Mouse (Mus musculus): ENCODE results near the gene Angptl2. TPM values are rescaled to one million over a fixed set of nuclear protein-coding genes. Genes with fewer than 3 reads are reported as not detected.

The Angptl2 gene
- polyA plus RNA-seq, 1 experiment from 2014 or later: 18.1 TPM

DNA sequence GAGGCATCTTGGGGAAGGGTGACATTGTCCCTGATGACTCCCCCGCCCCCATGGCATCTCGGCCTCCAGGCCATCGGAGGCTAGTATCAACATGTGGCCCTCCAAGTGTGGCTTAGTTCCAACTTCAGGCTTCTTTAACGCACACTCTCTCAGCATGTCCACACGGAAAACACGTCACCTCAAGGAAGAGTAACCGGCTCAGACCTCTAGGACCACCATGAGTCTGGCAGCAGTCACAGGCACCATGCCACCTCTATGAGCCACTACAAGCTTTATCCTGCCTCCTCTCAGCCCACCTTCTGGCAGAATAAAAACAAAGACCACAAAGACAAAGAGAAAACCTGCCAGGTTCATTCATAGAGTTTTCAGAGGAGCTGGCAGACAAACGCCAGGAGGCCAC is 74.6 kb downstream of the Angptl2 start:
- no peaks in the 10 kb centered on the region for H3K9me3 ChIP-seq
- H3K27me3 ChIP-seq: no peaks in the 10 kb centered on the region
- 0 out of 2 replicates have a peak, but pooled peaks cover 16% of the 10 kb centered on the region for H3K36me3 ChIP-seq (replicated peaks)
- H3K4me1 ChIP-seq: no peaks in the 10 kb centered on the region
- H3K4me3 ChIP-seq (replicated peaks): no peak overlapping the region
- no peak overlapping the region for H3K27ac ChIP-seq
- no peak for ATAC-seq (ENCODE audit: low FRiP score)
- no peak overlapping the region for H3K9ac ChIP-seq
- 92% methylated on average over 8 of the region's 8 CpGs for WGBS
- H3K4me2 ChIP-seq: no peak overlapping the region

DNA sequence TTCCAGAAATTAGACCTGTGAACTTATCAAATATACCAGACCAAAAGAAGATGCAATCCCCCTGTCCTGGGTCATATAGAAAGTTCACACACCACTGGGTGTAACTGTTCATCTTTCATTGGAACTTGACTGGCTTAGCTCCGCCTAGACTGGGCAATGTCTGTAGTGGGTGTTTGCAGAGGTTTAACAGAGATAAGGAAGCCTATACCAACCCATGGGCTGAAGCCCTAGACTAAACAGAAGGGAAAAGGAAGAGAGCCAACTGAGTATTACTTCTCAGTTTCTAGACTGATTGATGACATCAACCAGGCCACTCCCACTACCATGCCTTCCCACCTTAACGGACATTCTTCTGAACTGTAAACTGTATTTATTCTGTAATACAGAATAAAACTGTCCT is 76.2 kb downstream of the Angptl2 start:
- Histone ChIP-seq H3K9ac (no peak overlapping the region), H3K4me1 (no peaks in the 10 kb centered on the region), H3K4me2 (no peak overlapping the region), H3K27me3 (no peaks in the 10 kb centered on the region), H3K4me3 (replicated peaks) (no peak overlapping the region), H3K9me3 (no peaks in the 10 kb centered on the region), H3K36me3 (replicated peaks) (0 out of 2 replicates have a peak, but pooled peaks cover 17% of the 10 kb centered on the region), H3K27ac (no peak overlapping the region)
- WGBS: 88% methylated on average over 2 of the region's 2 CpGs
- no peak for ATAC-seq (ENCODE audit: low FRiP score)

DNA sequence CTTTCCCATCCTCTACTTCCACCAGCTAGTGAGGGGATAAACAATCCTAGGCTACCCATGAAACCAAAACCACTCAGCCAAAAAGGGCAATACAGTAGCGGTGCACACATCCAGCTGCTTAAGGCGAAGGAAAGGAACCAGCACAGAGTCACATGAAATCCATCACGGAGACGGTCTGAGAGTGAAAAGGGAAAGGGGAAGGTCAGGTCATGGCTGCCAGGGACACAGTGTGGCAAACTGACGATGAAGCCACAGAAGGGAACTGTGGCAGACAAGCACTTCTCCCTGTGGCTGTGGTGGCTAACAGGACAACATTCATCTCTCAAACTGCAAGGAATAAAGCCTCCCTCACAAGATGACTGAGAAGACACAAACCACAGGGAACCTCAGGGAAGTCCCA is 79.2 kb downstream of the Angptl2 start:
- 93% methylated on average over 5 of the region's 5 CpGs for WGBS
- H3K4me3 ChIP-seq (replicated peaks): no peak overlapping the region
- no peak for ATAC-seq (ENCODE audit: low FRiP score)

More for the DNA sequence above, 79.2 kb downstream of the Angptl2 start:
- Histone ChIP-seq H3K36me3 (replicated peaks) (0 out of 2 replicates have a peak, but pooled peaks cover 7% of the 10 kb centered on the region), H3K4me1 (no peaks in the 10 kb centered on the region), H3K9me3 (no peaks in the 10 kb centered on the region), H3K27me3 (no peaks in the 10 kb centered on the region), H3K9ac (no peak overlapping the region), H3K4me2 (no peak overlapping the region), H3K27ac (no peak overlapping the region)

Other genes starting within 250 kb of the Angptl2 start
- 14.4 and 16.3 TPM in 2 replicates for gene Slc2a8, start 234.0 kb upstream of the Angptl2 start, polyA plus RNA-seq (2016; fragmentation: Nextera tagmentation; extraction: Ambion mirVana)
- gene Garnl3, start 84.4 kb upstream of the Angptl2 start, polyA plus RNA-seq (2016; fragmentation: Nextera tagmentation; extraction: Ambion mirVana): 14.5 and 15.1 TPM in 2 replicates
- 23.8 and 28.7 TPM in 2 replicates for gene Ralgps1, start 155.4 kb downstream of the Angptl2 start, polyA plus RNA-seq (2016; fragmentation: Nextera tagmentation; extraction: Ambion mirVana)
- gene Zbtb34, start 215.3 kb downstream of the Angptl2 start, polyA plus RNA-seq (2016; fragmentation: Nextera tagmentation; extraction: Ambion mirVana): 10.4 and 12.4 TPM in 2 replicates